Mouse (Mus musculus) CH12.LX (cell line): ENCODE measurements around the gene Ppt2.

Experiments
- ELF1 ChIP-seq: IDR thresholded peaks from 2 replicates; pipeline ENCODE4 v1.6.1; 2014; ENCODE audit warnings: low read depth, mild to moderate bottlenecking, inconsistent platforms, low read length, improper control_type of control experiment
- EP300 ChIP-seq: IDR thresholded peaks from 2 replicates; pipeline ENCODE4 v1.6.1; 2011; ENCODE audit warnings: low read length, improper control_type of control experiment
- MAX ChIP-seq: IDR thresholded peaks from 2 replicates; pipeline ENCODE4 v1.6.1; 2011; ENCODE audit warnings: low read length, improper control_type of control experiment
- POLR2A ChIP-seq: IDR thresholded peaks from 2 replicates; pipeline ENCODE4 v1.6.1; 2011; ENCODE audit warnings: low read depth, mild to moderate bottlenecking, improper control_type of control experiment, low read length
- TCF12 ChIP-seq: IDR thresholded peaks from 2 replicates; pipeline ENCODE4 v1.6.1; 2014; ENCODE audit warnings: low read depth, mild to moderate bottlenecking, inconsistent platforms, low read length, improper control_type of control experiment
- UBTF ChIP-seq: IDR thresholded peaks from 2 replicates; pipeline ENCODE4 v1.6.1; 2012; ENCODE audit warnings: low read depth, mild to moderate bottlenecking, inconsistent platforms, low read length, improper control_type of control experiment, moderate library complexity

GRCm38 (mm10) chr17:34572361-34572760 lies 55.9 kb downstream of the Ppt2 start:
- TF ChIP-seq ELF1: no peak
- TF ChIP-seq EP300: no peak
- TF ChIP-seq POLR2A: no peak
- TF ChIP-seq MAX: no peak
- no peak for TF ChIP-seq TCF12
- TF ChIP-seq UBTF: no peak
